Mouse (Mus musculus) hindbrain, embryonic 12.5 days (tissue): ENCODE data around the gene Trim25. TPM values are rescaled to one million over a fixed set of nuclear protein-coding genes. Genes with fewer than 3 reads are reported as not detected.

Experiments
- ATAC-seq: fragments of 200-750 bp; cut with Nextera tagmentation; 2 replicates; pipeline ENCODE4 v1.8.0; 2017; ENCODE audit warnings: moderate TSS enrichment; ENCODE audit not compliant: low FRiP score
- H3K27ac ChIP-seq: fragments of 300-500 bp; sonication (generic); 2 replicates; pipeline ENCODE4 v1.5.1; 2016; ENCODE audit warnings: mild to moderate bottlenecking
- H3K27me3 ChIP-seq: fragments of 300-500 bp; sonication (generic); 2 replicates; pipeline ENCODE4 v1.6.1; 2016; ENCODE audit warnings: mild to moderate bottlenecking
- H3K36me3 ChIP-seq: fragments of 300-500 bp; sonication (generic); 2 replicates; pipeline ENCODE4 v1.6.1; 2016; ENCODE audit warnings: mild to moderate bottlenecking
- H3K4me1 ChIP-seq: fragments of 300-500 bp; sonication (generic); 2 replicates; pipeline ENCODE4 v1.6.1; 2016
- H3K4me2 ChIP-seq: fragments of 300-500 bp; sonication (generic); replicated peaks from 2 replicates; pipeline ENCODE4 v1.6.1; 2016; ENCODE audit warnings: mild to moderate bottlenecking
- H3K4me3 ChIP-seq: fragments of 300-500 bp; sonication (generic); 2 replicates; pipeline ENCODE4 v1.5.1; 2016; ENCODE audit warnings: mild to moderate bottlenecking
- H3K9ac ChIP-seq: fragments of 300-500 bp; sonication (generic); 2 replicates; pipeline ENCODE4 v1.6.1; 2016; ENCODE audit warnings: mild to moderate bottlenecking, moderate library complexity
- H3K9me3 ChIP-seq: fragments of 300-500 bp; sonication (generic); replicated peaks from 2 replicates; pipeline ENCODE4 v1.6.1; 2016; ENCODE audit warnings: mild to moderate bottlenecking
- WGBS: fragments of 180-500 bp; shearing (Covaris S2); methylation state at CpG from one replicate; pipeline ENCODE4 v1.1.7; 2016; 5-methylcytosine and 5-hydroxymethylcytosine counted together
- polyA plus RNA-seq: library from polyadenylated mRNA; unstranded; fragments of >200 nt; fragmentation: Nextera tagmentation; extraction: Ambion mirVana; gene quantifications from 2 replicates; pipeline ENCODE4 v1.2.1, GENCODE M21; 2016

Gene Trim25
- polyA plus RNA-seq, 1 experiment from 2014 or later: 3.3 TPM

DNA sequence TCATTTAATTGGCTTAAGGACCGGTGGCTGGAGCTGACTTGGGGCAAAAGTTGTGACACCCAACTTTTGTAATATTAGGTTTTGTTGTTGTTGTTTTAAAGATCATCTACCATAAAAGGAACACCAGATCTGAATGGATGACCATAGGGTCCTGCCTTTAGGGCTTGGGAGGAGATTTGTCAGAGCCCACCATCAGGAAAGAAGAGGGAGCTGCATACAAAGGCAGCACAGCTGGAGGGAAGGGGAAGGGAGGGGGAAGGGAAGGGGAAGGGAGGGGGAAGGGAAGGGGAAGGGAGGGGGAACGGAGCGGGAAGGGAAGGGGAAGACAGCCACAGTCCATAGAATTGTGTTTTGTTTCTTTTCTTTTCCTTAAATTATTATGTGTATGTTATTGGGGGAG lies 770 bp upstream of the Trim25 start:
- Histone ChIP-seq H3K27me3 (peaks cover 26% of the 10 kb centered on the region), H3K27ac (no peak overlapping the region), H3K4me1 (peaks cover 8% of the 10 kb centered on the region), H3K36me3 (no peaks in the 10 kb centered on the region), H3K9ac (no peak overlapping the region), H3K4me2 (no peak overlapping the region), H3K9me3 (no peaks in the 10 kb centered on the region), H3K4me3 (no peak overlapping the region)
- no peak for ATAC-seq
- 11% methylated on average over 3 of the region's 3 CpGs for WGBS

DNA sequence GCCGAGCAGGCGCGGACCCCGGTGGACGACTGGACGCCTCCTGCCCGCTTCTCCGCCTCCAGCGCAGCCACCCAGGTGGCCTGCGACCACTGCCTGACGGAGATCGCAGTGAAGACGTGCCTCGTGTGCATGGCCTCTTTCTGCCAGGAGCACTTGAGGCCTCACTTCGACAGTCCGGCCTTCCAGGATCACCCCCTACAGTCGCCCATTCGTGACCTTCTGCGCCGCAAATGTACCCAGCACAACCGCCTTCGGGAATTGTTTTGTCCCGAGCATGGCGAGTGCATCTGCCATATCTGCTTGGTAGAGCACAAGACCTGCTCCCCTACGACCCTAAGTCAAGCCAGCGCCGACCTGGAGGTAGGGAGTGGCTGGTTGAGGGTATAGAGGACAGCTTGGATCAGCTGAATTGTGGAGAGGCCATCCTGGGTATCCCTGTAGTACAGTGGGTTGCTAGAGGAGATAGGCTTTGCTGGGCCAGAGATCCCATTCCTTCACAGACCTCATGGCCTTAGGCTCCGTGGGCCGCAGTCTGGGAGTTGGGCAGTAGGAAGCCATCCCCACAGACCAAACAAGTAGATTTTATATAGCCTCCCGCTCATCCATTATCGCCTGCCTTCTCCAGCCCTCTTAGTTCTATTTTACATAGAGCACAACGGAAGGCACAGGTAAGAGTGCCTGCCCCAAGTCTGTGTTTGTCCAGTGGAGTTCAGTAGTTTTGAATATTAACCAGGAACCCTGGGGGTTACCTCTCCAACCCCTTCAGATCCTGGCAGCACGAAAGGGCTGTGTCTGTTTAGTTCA lies 749 bp downstream of the Trim25 start:
- peak overlapping the region; percentile 47 for H3K4me2 ChIP-seq
- ATAC-seq: no peak; the same call in 1 of the 2 replicates
- peak overlapping the region; percentile 37 for H3K4me3 ChIP-seq
- H3K27ac ChIP-seq: no peak overlapping the region
- no peaks in the 10 kb centered on the region for H3K36me3 ChIP-seq
- peaks cover 8% of the 10 kb centered on the region for H3K4me1 ChIP-seq
- WGBS: 30% methylated on average over 33 of the region's 33 CpGs
- H3K27me3 ChIP-seq: peaks cover 26% of the 10 kb centered on the region
- no peaks in the 10 kb centered on the region for H3K9me3 ChIP-seq
- H3K9ac ChIP-seq: peak overlapping the region; percentile 3; the same call in 1 of the 2 replicates

- Histone ChIP-seq H3K4me3 (no peak overlapping the region), H3K4me1 (peaks cover 8% of the 10 kb centered on the region), H3K9ac (no peak overlapping the region), H3K27me3 (peaks cover 26% of the 10 kb centered on the region), H3K4me2 (no peak overlapping the region), H3K36me3 (no peaks in the 10 kb centered on the region), H3K9me3 (no peaks in the 10 kb centered on the region), H3K27ac (no peak overlapping the region)
- ATAC-seq: no peak
Measured at GRCm38 (mm10) chr11:89000527-89000819, 1.3 kb downstream of the Trim25 start.

DNA sequence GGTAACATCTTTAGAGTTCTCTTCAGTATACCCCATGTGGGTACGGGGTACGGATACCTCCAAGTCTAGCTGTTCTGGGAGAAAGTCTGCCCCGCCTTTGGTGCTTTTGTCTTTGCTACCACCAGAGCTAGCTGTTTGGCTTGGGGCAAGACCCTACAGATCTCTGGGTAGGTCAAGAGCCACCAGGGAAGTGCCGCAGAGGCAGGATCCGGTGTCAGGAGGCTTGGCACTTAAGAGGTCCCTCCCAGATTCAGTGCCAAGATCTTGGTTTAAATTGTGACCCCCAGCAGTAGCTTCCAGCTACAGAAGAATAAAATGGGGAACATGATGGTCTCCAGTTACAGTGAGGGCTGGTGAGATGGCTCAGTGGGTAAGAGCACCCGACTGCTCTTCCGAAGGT lies 2.4 kb downstream of the Trim25 start:
- H3K27me3 ChIP-seq: peaks cover 26% of the 10 kb centered on the region
- no peaks in the 10 kb centered on the region for H3K9me3 ChIP-seq
- H3K36me3 ChIP-seq: no peaks in the 10 kb centered on the region
- H3K9ac ChIP-seq: no peak overlapping the region
- no peak overlapping the region for H3K4me3 ChIP-seq
- no peak overlapping the region for H3K27ac ChIP-seq
- H3K4me2 ChIP-seq: no peak overlapping the region
- H3K4me1 ChIP-seq: peaks cover 8% of the 10 kb centered on the region
- 93% methylated on average over 7 of the region's 7 CpGs for WGBS
- ATAC-seq: no peak

GRCm38 (mm10) chr11:89002068-89002467 lies 2.9 kb downstream of the Trim25 start:
- Histone ChIP-seq H3K4me3 (no peak overlapping the region), H3K4me2 (no peak overlapping the region), H3K9me3 (no peaks in the 10 kb centered on the region), H3K4me1 (peaks cover 8% of the 10 kb centered on the region), H3K9ac (no peak overlapping the region), H3K27me3 (peaks cover 26% of the 10 kb centered on the region), H3K36me3 (no peaks in the 10 kb centered on the region), H3K27ac (no peak overlapping the region)
- ATAC-seq: no peak
- WGBS: 90% methylated on average over 5 of the region's 5 CpGs

GRCm38 (mm10) chr11:89002621-89003020 lies 3.4 kb downstream of the Trim25 start:
- Histone ChIP-seq H3K4me2 (no peak overlapping the region), H3K9ac (no peak overlapping the region), H3K27me3 (peaks cover 26% of the 10 kb centered on the region), H3K4me1 (peaks cover 8% of the 10 kb centered on the region), H3K27ac (no peak overlapping the region), H3K4me3 (no peak overlapping the region), H3K36me3 (no peaks in the 10 kb centered on the region), H3K9me3 (no peaks in the 10 kb centered on the region)
- no peak for ATAC-seq
- 77% methylated on average over 5 of the region's 5 CpGs for WGBS

DNA sequence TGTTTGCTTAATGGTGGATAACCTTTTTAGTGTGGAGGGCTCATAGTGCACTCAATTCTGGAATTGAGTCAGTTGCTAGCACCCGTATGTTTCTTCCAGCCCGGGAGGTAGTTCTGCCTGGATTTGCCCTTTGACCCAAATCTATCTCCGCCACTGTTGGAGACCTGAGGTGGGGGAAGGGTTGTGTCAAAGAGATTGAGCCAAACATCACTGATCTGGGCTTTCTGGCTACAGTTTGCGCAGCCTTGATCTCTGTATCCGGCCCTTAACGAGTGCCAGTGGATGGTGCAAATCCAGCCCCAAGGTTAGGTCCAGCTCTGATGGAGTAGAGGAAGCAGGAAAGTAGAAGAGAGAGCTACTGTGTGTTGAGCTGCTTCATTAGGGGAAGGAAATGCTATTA lies 3.9 kb downstream of the Trim25 start:
- no peak for ATAC-seq

DNA sequence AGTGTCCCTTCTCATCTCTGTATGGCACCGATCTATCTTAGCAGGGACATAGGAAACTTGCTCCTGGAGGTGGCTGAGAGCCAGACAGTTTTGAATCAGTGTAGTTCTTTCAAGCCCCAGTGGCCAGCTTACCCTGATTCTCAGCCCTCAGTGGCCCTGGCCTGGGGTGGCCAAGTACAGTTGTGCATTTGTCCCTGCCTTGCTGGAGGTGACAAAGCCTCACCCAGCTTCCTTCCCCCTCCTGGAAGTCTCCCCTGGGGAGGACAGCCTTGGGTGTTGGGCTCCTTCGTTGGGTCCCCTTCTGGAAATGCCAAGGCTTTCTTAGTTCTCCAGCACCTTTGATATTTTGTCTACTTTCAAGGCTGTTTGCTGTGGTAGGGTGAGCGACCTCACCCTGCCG lies 4.5 kb downstream of the Trim25 start:
- Histone ChIP-seq H3K27me3 (peaks cover 18% of the 10 kb centered on the region), H3K4me2 (no peak overlapping the region), H3K9me3 (no peaks in the 10 kb centered on the region), H3K27ac (no peak overlapping the region), H3K36me3 (no peaks in the 10 kb centered on the region), H3K4me1 (peaks cover 8% of the 10 kb centered on the region), H3K9ac (no peak overlapping the region), H3K4me3 (no peak overlapping the region)
- ATAC-seq: no peak
- 78% methylated on average over 4 of the region's 4 CpGs for WGBS

More for the DNA sequence above, 3.9 kb downstream of the Trim25 start:
- Histone ChIP-seq H3K27ac (no peak overlapping the region), H3K4me1 (peaks cover 8% of the 10 kb centered on the region), H3K36me3 (no peaks in the 10 kb centered on the region), H3K9me3 (no peaks in the 10 kb centered on the region), H3K27me3 (peaks cover 25% of the 10 kb centered on the region), H3K9ac (no peak overlapping the region), H3K4me2 (no peak overlapping the region), H3K4me3 (no peak overlapping the region)
- 59% methylated on average over 6 of the region's 6 CpGs for WGBS

DNA sequence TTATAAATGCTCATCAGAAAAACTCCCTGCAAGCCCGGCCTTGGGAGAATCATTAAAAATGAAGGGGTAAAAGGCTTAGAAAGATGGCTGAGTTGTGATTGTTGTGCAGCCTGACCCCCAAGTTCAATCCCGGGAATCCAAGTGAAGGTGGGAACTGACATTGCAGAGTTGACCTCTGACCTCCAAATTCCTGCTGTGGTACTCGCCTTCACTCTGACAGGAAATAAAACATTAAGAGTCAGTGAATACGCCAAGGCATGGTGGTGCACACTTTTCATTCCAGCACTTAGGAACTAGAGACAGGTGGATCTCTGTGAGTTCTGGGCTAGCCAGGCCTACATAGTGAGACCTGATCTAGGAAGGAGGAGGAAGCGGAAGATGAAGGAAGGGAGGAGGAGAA lies 6.3 kb downstream of the Trim25 start:
- 61% methylated on average over 5 of the region's 5 CpGs for WGBS
- no peak overlapping the region for H3K9ac ChIP-seq
- H3K4me2 ChIP-seq: no peak overlapping the region
- no peaks in the 10 kb centered on the region; the same call in 1 of the 2 replicates for H3K4me1 ChIP-seq
- no peak overlapping the region for H3K4me3 ChIP-seq
- H3K27me3 ChIP-seq: peaks cover under 1% of the 10 kb centered on the region
- no peaks in the 10 kb centered on the region for H3K9me3 ChIP-seq
- no peaks in the 10 kb centered on the region for H3K36me3 ChIP-seq
- H3K27ac ChIP-seq: no peak overlapping the region
- no peak for ATAC-seq

DNA sequence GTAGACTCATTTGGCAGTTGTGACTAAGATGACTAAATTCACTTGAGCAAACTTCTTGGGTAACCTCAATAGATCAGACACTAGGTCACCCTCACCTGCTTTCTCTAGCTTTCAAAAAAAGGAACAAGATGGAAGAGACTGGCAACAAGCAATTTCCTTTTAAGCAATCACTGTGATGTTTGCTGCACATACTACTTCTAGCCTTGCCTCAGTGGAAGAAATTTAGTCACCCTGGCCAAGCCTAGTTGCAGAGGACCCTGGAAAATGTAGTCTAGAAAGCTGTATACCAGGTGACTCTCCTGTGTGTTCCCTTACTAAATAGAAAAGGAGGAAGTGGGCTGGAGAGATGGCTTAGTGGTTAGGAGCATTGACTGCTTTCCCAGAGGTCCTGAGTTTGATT lies 7.2 kb downstream of the Trim25 start:
- Histone ChIP-seq H3K27ac (no peak overlapping the region), H3K36me3 (no peaks in the 10 kb centered on the region), H3K4me3 (no peak overlapping the region), H3K9me3 (no peaks in the 10 kb centered on the region), H3K4me1 (no peaks in the 10 kb centered on the region; the same call in 1 of the 2 replicates), H3K9ac (no peak overlapping the region), H3K27me3 (no peaks in the 10 kb centered on the region; the same call in 1 of the 2 replicates), H3K4me2 (no peak overlapping the region)
- no peak for ATAC-seq

- Histone ChIP-seq H3K9me3 (no peaks in the 10 kb centered on the region), H3K4me1 (no peaks in the 10 kb centered on the region; the same call in 1 of the 2 replicates), H3K9ac (no peak overlapping the region), H3K27me3 (no peaks in the 10 kb centered on the region), H3K4me2 (no peak overlapping the region), H3K27ac (no peak overlapping the region), H3K4me3 (no peak overlapping the region), H3K36me3 (no peaks in the 10 kb centered on the region)
- ATAC-seq: no peak
- 86% methylated on average over 3 of the region's 3 CpGs for WGBS
Measured at GRCm38 (mm10) chr11:89007582-89007981, 8.4 kb downstream of the Trim25 start.

DNA sequence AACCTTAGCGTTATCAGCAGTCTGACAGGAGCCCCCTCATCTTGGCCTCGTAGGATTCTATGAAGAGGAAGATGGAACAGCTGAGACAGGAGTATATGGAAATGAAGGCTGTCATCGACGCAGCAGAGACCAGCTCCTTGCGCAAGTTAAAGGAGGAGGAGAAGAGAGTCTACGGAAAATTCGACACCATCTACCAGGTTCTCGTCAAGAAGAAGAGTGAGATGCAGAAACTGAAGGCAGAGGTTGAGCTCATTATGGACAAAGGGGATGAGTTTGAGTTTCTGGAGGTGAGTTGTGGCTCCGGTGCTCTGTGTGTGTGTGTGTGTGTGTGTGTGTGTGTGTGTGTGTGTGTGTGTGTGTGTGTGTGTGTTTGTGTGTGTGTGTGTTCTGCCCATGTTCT lies 9.9 kb downstream of the Trim25 start:
- H3K4me3 ChIP-seq: no peak overlapping the region
- no peaks in the 10 kb centered on the region for H3K9me3 ChIP-seq
- H3K4me1 ChIP-seq: no peaks in the 10 kb centered on the region
- no peak overlapping the region for H3K4me2 ChIP-seq
- 91% methylated on average over 9 of the region's 9 CpGs for WGBS
- no peak overlapping the region for H3K9ac ChIP-seq
- ATAC-seq: no peak
- H3K27me3 ChIP-seq: no peaks in the 10 kb centered on the region
- no peaks in the 10 kb centered on the region for H3K36me3 ChIP-seq
- H3K27ac ChIP-seq: no peak overlapping the region

DNA sequence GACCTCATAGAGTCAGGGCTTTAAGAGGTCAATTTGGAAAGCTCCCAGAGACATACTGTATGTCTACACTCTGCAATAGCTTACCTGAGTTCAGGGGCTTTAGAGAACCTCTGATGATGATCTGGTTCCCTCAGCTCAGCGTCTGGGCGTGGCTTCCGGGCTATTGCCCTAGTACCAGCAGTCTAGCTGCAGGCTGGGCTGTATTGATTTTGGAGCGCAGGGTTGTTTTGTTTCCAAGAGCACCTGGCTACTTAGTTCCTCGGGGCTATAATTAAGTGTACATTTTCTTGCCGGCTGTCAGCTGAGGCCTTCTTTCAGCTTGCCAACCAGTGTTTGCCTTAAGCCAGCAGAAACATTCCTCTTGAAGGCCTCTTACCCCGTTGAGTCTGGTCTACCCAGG lies 10.3 kb downstream of the Trim25 start:
- ATAC-seq: no peak
- no peaks in the 10 kb centered on the region for H3K36me3 ChIP-seq

More for the DNA sequence above, 10.3 kb downstream of the Trim25 start:
- no peaks in the 10 kb centered on the region for H3K9me3 ChIP-seq
- 84% methylated on average over 7 of the region's 7 CpGs for WGBS
- no peak overlapping the region for H3K9ac ChIP-seq
- H3K4me1 ChIP-seq: no peaks in the 10 kb centered on the region
- H3K4me3 ChIP-seq: no peak overlapping the region
- H3K27ac ChIP-seq: no peak overlapping the region
- no peaks in the 10 kb centered on the region for H3K27me3 ChIP-seq
- H3K4me2 ChIP-seq: no peak overlapping the region
